Mouse (Mus musculus): ENCODE results near the gene Traf6.

Traf6 gene

GRCm38 (mm10) chr2:101678236-101679021 lies at the start of gene Traf6:
Gene Traf6 (plus strand): TSS chr2:101678429.
- DNase-seq (ENCODE audit: low read depth, low spot score), result peak; percentile 91

DNA sequence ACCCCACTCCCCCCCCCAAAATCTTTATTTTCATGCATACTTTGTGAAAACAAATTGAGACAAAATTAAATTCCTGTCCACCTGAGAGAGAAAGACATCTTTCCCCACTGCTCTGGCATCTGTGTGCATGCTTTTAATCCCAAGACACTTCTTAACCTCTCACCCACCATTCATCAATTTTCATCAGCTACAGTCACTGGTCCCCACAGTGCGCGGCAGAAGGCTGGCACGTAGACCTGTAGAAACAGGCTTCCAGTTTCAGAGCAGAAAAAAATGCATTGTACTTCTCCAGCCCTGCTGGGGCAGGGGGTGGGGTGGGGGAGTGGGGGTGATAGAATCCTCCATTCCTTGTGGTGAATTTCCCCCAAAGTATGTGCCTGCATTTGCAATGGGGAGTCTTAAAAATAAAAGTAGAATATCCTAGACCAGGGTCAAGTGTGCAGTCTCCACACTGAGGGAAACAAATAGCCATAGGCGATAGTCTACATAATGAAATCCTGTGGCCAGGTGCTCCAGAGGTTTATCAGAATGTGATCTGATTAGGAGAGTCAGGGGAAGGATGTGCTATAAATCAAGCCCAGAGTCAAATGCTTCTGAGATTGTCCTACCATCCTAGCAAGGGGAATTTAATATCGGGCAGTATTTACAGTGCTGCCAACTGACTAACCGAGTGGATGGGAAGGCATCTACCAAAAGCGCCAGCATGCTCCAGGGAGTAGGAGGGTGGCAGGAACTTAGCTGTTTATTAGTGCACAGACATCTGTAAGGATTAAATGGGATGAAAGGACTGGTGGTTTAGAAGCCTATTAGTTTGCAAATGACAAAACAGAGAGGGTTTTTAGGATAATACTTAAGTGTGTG lies 39.0 kb upstream of the Traf6 start:
- no peak for DNase-seq (ENCODE audit: low read depth, low spot score)

DNA sequence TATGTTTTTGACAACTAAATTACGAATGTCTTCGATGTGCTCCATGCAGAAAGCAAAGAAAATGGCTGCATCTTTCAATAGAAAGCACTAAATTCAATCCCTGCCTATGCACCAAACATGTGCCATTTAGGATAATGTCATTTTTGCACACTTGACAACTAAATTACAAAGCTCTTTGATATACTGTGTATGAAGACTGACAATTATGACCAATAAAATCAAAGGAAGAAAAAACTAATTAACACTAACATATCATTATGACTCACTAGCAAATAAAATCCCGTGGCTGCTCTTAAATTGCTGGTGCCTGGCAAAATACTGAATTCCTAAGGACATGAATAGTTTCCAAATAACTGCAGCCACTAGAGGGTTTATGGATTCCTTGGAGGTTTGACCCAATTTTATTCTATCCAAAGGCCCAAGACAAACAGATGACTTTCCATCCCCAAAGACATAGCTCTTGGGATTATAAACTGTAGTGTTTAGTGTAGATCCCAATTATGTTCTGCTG lies 38.3 kb upstream of the Traf6 start:
- no peak for DNase-seq (ENCODE audit: low read depth, low spot score)

- DNase-seq (ENCODE audit: low read depth, low spot score), result no peak
Measured at GRCm38 (mm10) chr2:101645841-101646240, 32.4 kb upstream of the Traf6 start.

DNA sequence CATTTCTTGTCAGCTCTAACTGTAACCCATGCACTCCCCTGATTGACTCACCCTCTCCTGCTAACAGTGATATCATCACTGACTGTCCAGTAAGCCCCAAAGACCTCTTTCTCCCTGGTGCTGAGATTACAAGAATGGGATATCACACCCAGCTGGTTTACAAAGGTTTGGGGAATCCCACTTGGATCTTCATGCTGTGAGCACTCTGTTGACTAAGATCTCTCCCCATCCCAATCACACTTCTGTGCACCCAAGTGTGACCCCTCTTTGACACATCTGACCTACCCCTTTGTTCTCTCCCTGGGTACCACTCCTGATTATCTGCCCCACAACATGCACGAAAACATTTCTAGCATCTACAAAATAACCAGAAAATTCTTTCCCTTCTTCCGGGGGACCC lies 29.9 kb upstream of the Traf6 start:
- DNase-seq (ENCODE audit: low read depth, low spot score), result no peak

DNA sequence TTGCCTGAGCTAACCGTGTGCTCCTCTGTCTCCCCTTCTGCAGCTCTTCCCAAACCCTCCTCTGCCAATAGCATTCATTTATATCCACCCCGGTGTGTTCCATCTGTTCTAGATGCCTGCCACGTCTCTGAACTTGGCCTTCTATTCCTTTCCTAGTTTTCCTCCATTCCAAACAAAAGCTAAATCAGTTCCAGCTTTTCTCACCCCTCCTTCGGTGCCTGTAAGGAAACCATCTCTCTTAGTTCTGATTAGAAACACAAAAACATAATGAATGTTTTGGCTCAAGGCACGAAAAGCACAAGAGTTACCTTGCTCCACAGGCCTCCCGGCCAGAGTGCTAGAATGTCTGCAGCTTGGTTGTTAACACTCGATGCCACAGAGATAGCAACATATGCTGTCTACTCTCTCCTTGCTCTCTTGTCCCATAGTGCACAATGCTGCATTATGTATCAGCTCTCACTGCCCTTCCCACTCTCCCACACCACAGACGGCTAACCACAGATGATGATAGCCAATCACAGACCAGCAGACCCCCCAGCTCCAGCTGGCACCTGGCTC lies 29.0 kb upstream of the Traf6 start, which contains the start of the genes Rag1 and B230118H07Rik:
Gene Rag1 (minus strand): TSS at position 388 of the 558 bp plus-strand sequence.
Gene B230118H07Rik (minus strand): TSS at position 419 of the 558 bp plus-strand sequence.
- no peak for DNase-seq (ENCODE audit: low read depth, low spot score)

- DNase-seq (ENCODE audit: low read depth, low spot score), result no peak
Measured at GRCm38 (mm10) chr2:101650446-101650845, 27.8 kb upstream of the Traf6 start.

DNA sequence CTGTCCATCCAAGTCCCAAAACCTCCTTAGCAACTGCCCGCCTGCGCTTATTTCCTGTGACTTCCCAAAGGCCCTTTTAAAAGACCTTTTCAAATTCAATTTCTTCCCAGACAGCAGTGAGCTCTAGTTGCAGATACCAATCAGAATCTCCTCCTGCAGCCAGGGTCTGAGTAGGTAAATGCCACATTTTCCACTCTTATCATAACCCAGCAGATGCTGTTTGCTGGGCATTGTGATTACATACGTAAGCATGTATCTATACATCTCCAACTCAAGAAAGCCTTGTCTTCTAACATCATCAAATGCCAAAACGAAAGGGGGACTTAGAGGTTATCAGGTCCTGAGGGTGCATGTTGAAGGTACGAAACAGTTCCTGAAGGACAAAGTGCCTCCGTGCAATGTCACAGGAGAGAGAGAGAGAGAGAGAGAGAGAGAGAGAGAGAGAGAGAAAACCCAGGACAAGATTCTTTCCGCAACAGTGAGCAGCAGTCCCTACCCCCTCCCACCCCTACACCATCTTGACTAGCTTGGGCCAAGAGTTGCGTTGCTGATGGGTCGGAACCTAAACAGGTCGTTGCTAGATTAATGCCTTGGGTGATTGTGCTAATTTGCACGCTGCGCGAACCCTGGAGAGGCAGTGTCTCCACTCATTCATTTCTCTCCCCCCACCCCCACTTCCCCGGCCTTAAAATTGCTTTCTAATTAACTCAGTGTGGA lies 25.9 kb upstream of the Traf6 start:
- DNase-seq (ENCODE audit: low read depth, low spot score), result peak; percentile 5

DNA sequence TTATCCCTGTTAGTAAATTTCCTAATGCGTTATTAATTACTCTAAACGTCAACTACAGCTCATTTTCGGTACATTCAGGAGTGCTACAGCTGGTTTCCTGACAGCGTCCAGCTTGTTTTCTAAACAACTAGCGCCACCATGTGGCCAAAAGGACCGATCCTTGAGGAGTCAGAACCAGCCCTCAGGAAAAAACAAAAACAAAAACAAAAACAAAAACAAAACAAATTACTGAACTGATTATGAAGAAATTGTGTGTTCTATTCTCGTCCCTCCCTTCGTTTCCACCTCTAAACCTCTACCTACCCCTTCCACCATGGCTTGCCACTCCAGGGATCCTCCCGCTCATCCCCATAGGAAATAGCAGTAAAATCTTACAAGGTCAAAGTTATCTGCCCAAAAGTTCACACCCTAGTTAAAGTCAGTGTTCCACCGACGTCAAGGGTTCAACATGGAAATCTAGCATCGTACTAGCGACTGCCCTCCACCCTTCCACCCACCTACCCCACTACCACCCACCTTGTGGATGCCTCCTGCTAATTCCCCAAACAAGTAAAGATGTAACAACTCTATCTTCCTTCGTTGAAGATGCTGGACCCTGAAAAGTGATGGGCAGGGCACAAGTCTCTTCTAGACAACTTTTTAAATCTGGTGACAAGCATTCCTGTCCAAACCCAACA lies 25.2 kb upstream of the Traf6 start:
- DNase-seq (ENCODE audit: low read depth, low spot score), result peak; percentile 73

DNA sequence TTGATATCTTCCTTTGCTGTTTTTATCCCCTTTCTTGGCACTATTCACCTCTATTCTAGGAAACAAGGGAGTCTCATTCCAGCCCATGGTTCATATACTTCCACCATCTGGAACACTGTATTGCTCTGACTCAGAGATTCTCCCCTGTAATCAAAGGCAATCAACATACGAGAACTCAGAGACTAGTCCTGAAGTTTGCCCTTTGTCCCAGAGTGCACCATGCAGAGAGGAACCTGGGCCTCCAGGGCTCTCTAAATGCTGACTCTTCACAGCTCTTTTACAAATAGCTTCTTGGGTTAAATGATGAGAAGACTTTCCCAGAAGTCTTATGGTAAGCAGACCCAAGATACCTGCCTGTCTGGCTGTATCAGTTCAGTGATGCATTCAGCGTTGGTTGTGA lies 17.7 kb upstream of the Traf6 start:
- DNase-seq (ENCODE audit: low read depth, low spot score), result no peak

DNA sequence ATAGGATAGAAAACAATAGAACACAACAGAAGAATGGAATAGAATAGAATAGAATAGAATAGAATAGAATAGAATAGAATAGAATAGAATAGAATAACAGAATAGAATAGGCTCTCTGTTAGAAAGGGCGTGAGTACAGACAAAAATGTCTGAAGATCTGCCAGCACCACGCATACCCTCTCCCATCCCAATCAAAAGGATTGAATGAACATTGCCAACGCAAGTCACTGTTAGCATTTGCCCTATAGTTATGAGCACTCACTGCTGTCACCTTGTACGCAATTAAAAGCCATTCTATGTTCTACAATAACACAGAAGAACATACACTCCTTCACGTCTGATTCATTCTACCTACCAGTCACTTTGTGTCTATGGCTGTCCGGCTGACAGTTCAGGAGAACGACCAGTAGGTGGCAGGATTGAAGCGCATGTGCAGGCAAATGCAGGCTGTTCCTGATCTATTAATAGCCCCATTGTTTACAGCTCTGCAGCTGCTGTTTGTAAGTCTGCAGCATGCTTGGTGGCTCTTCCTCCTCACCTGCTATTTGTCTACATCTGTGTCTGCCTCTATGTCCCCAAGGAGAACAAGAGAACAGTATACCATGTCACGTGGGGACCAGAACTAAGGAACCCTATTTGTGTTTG lies 13.0 kb upstream of the Traf6 start:
- DNase-seq (ENCODE audit: low read depth, low spot score), result peak; percentile 83

DNA sequence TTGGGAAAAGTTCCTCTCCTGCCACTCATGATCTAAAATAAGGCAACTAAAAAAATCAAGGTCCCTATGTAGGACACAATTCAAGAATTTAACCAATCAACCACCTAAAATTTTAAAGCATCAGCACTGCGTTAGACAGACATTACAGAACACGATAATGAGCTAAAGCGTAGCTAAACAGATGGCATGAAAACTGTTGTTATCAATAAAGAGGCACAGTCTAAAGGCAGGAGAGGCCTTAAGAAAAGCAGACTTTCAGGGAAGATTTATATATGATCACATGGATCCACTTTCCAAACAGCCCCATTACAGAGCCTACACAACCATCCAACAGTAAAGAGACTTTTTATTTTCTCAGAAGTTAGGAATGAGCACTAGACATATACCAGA lies 12.5 kb upstream of the Traf6 start:
- DNase-seq (ENCODE audit: low read depth, low spot score), result no peak

GRCm38 (mm10) chr2:101668751-101669150 lies 9.5 kb upstream of the Traf6 start:
- no peak for DNase-seq (ENCODE audit: low read depth, low spot score)

DNA sequence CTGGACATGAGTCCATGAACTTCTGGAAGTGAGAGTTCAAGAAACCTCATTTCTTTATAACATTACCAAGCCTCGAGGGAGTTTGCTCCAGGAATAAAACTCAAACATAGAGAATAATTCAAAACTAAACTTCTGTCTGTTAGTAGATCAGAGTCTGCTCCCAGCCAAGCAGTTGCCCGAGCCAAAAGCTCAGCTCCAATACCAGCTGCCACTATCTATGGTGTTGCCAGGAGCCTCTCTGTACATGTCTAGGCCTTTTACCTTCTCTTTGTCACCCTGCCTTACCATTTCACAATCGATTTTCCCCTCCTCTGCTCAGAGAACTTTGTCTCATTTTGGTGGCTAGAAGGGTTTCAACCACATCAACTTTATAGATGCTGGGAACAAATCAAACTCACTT lies 4.7 kb upstream of the Traf6 start:
- no peak for DNase-seq (ENCODE audit: low read depth, low spot score)

- peak; percentile 45 for DNase-seq (ENCODE audit: low read depth, low spot score)
Measured at GRCm38 (mm10) chr2:101679164-101679784, 1.0 kb downstream of the Traf6 start.

DNA sequence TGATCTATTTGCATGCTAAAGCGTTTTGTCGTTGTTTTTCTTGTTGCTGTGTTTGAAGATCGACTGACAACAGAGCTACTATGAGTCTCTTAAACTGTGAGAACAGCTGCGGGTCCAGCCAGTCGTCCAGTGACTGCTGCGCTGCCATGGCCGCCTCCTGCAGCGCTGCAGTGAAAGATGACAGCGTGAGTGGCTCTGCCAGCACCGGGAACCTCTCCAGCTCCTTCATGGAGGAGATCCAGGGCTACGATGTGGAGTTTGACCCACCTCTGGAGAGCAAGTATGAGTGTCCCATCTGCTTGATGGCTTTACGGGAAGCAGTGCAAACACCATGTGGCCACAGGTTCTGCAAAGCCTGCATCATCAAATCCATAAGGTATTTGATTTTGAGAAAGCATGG lies 6.2 kb downstream of the Traf6 start:
- no peak for DNase-seq (ENCODE audit: low read depth, low spot score)

DNA sequence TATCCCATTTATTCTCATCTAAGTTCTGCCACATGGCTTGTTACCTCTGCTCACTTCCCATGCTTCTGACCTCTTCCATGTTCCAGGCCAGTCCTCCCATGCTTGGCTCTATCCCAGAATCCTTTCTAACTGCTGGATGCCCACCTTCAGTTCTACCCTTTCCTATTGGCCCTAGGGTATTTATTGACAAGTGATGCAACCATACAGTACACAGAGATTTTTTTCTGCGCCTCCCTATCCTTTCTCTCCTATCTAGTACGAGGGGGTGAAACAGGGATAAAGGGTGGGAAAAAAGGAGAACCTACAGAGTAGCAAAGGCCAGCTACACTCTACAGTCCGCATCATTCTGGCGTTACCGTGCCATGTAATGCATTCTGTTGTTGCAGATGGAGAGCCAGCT lies 9.8 kb downstream of the Traf6 start:
- DNase-seq (ENCODE audit: low read depth, low spot score), result no peak

GRCm38 (mm10) chr2:101690252-101690827 lies 12.1 kb downstream of the Traf6 start:
- DNase-seq (ENCODE audit: low read depth, low spot score), result no peak

DNA sequence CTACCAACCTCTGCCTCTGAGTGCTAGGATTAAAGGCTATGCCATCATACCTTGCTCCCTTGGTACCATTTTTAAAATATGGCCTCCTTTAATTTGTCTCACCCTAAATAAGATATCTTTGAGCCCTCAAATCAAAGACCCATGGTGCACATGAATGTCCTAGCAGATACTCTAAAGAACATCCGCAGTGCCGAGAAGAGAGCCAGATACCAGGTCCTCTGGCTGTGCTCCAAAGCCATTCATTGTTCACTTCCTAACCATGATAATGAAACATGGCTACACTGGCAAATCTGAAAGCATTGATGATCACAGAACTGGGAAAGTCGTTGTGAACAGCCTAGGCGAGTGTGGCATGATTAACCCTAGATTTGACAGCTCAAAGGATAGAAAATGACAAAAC lies 14.8 kb downstream of the Traf6 start:
- DNase-seq (ENCODE audit: low read depth, low spot score), result no peak
